Mouse (Mus musculus): ENCODE results near the gene Cmtm2b. TPM values are rescaled to one million over a fixed set of nuclear protein-coding genes. Genes with fewer than 3 reads are reported as not detected.
A peak's percentile ranks its signal among the peaks of the same experiment; 100 is the strongest.
"Not testable (repeated sequence)": the region's sequence is repeated elsewhere in the genome, so short reads cannot be mapped to it uniquely, and the experiment has no call there.

The Cmtm2b gene
- not detected in 2 replicates for polyA plus RNA-seq (2016; fragmentation: Nextera tagmentation; extraction: Ambion mirVana)

DNA sequence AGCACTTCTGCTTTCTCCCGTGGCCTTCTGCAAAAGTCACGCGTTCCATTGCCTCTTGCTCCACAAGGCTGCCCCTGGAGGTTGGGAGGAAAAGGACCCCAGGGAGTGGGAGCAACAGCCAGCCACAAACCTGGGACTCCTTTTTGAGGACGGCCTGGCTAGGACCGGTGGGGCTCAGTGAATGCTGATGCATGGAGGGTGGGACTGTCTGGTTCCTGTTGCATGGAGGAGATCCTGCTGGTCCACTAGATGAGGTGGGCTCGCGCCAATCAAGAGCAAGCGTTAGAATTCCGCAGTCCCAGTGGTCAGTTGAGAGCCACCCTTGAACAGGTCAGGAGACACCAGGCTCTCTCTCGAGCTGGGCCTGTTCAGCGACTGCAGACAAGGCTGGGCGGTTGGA is at the start of gene Cmtm2b:
Gene Cmtm2b, plus strand, starts transcription at position 301 of the 400 bp plus-strand sequence.
- not testable (repeated sequence) for H3K4me3 ChIP-seq; H3K9ac ChIP-seq; ATAC-seq (ENCODE audit: low FRiP score); H3K27me3 ChIP-seq; H3K4me1 ChIP-seq; H3K36me3 ChIP-seq; H3K27ac ChIP-seq; H3K4me2 ChIP-seq (replicated peaks); H3K9me3 ChIP-seq (replicated peaks)
- WGBS: 90% methylated on average over 12 of the region's 12 CpGs

- H3K9ac ChIP-seq; ATAC-seq (ENCODE audit: low FRiP score); H3K4me2 ChIP-seq (replicated peaks); H3K27ac ChIP-seq; H3K36me3 ChIP-seq; H3K4me3 ChIP-seq; H3K4me1 ChIP-seq; H3K27me3 ChIP-seq; H3K9me3 ChIP-seq (replicated peaks): not testable (repeated sequence)
- WGBS: 88% methylated on average over 12 of the region's 12 CpGs
These were observed 28.9 kb upstream of the Cmtm2b start, which contains the start of gene Cmtm2a for GRCm38 (mm10) chr8:104293081-104293480. Cmtm2a (minus strand) TSS chr8:104293181.

DNA sequence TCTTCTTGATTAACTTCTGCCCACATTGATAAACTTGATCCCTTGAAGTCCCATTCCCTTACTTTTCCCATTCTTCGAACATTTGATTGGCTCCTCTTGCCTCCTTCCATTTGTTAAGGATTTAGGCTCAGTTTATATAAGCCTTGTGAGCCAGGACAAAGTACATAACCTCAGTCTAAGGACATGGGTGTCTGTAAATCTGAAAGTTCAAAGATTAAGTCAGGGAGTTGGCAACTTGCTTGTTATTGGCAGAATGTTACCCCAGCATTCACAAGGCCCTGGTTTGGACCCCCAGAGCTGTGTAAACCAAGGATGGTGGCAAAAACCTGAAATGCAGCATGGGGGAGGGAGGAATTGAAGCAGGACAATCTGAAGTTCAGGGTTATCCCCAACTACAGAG is 27.6 kb upstream of the Cmtm2b start:
- Histone ChIP-seq H3K4me1 (no peaks in the 10 kb centered on the region), H3K27me3 (no peaks in the 10 kb centered on the region), H3K4me3 (no peak overlapping the region), H3K36me3 (no peaks in the 10 kb centered on the region), H3K4me2 (replicated peaks) (no peak overlapping the region), H3K9me3 (replicated peaks) (no peaks in the 10 kb centered on the region), H3K27ac (no peak overlapping the region), H3K9ac (no peak overlapping the region)
- no peak for ATAC-seq (ENCODE audit: low FRiP score)
- WGBS: 87% methylated on average over 1 of the region's 1 CpGs

DNA sequence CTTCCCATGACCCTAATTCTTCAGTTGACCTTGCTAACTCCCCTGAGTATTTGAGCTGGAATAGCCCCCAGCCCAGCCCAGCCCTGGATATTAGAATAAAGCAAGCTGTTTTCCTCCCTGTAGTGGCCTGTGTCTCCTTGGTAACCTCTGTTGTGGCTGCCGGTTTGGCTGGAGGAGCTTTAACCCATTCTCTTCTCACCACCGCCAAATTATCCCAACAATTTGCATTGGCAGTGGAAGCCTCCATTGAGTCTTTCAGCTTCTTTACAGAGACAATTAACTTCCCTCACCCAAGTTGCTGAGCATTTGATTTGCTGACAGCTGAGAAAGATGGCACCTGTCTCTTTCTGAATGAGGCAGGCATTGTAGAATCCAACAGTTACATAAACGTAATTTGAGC is 20.5 kb upstream of the Cmtm2b start:
- WGBS: 7% methylated on average over 3 of the region's 3 CpGs
- H3K27ac ChIP-seq; H3K9me3 ChIP-seq (replicated peaks); H3K4me3 ChIP-seq; H3K27me3 ChIP-seq; H3K4me1 ChIP-seq; H3K36me3 ChIP-seq; H3K4me2 ChIP-seq (replicated peaks); H3K9ac ChIP-seq: not testable (repeated sequence)
- peak; percentile 85 for ATAC-seq (ENCODE audit: low FRiP score)

DNA sequence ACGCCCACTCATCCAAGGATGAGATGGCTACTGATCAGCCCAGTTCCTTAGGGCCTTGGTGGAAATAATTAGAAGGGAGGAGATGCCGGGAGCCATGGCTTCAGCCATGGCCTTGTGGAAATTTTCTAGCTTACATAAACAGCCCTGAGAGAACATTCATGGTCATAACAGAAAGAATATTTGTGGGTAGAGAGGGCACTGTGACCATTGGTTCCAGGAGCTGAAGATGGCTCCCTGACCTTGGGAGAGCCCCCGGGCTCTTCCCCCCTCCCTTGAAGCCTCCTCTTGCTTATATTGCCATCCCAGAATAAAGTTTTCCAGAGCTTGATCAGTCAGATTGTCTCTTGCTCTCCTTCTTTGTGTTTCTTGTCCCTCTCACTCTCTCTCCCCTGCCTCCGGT is 19.5 kb upstream of the Cmtm2b start:
- H3K36me3 ChIP-seq; H3K4me2 ChIP-seq (replicated peaks); H3K4me1 ChIP-seq; H3K27ac ChIP-seq; H3K27me3 ChIP-seq; H3K9me3 ChIP-seq (replicated peaks); H3K9ac ChIP-seq; ATAC-seq (ENCODE audit: low FRiP score); H3K4me3 ChIP-seq: not testable (repeated sequence)
- 82% methylated on average over 4 of the region's 4 CpGs for WGBS

GRCm38 (mm10) chr8:104304962-104305361 is 17.1 kb upstream of the Cmtm2b start:
- peaks cover 8% of the 10 kb centered on the region for H3K4me1 ChIP-seq
- no peak for ATAC-seq (ENCODE audit: low FRiP score)
- H3K9me3 ChIP-seq (replicated peaks): no peaks in the 10 kb centered on the region
- H3K9ac ChIP-seq: no peak overlapping the region
- H3K36me3 ChIP-seq: no peaks in the 10 kb centered on the region
- 90% methylated on average over 11 of the region's 11 CpGs for WGBS
- H3K27ac ChIP-seq: no peak overlapping the region
- H3K4me3 ChIP-seq: no peak overlapping the region
- H3K27me3 ChIP-seq: no peaks in the 10 kb centered on the region
- no peak overlapping the region for H3K4me2 ChIP-seq (replicated peaks)

DNA sequence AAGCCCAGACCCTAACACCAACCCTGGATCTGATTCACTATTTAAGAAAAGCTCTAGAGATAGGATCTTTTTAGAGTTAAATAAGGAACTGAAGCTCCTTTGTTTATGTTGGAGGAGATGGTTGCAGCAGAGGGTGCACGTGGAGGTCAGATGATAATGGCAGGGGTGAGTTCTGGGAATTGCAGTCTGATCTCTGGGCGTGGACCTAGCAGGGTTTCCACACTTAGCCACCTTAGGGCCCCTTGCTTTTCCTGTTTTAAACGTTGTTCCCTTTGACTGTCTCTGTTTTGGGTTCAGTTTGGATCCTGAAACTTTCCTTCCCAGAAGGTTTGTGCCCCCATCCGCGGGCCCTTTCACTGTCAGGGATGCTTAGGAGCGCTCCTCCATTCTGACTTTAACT is 13.7 kb upstream of the Cmtm2b start:
- H3K4me1 ChIP-seq; ATAC-seq (ENCODE audit: low FRiP score); H3K36me3 ChIP-seq; H3K9me3 ChIP-seq (replicated peaks); H3K9ac ChIP-seq; H3K27ac ChIP-seq; H3K27me3 ChIP-seq; H3K4me2 ChIP-seq (replicated peaks); H3K4me3 ChIP-seq: not testable (repeated sequence)
- 59% methylated on average over 6 of the region's 6 CpGs for WGBS

DNA sequence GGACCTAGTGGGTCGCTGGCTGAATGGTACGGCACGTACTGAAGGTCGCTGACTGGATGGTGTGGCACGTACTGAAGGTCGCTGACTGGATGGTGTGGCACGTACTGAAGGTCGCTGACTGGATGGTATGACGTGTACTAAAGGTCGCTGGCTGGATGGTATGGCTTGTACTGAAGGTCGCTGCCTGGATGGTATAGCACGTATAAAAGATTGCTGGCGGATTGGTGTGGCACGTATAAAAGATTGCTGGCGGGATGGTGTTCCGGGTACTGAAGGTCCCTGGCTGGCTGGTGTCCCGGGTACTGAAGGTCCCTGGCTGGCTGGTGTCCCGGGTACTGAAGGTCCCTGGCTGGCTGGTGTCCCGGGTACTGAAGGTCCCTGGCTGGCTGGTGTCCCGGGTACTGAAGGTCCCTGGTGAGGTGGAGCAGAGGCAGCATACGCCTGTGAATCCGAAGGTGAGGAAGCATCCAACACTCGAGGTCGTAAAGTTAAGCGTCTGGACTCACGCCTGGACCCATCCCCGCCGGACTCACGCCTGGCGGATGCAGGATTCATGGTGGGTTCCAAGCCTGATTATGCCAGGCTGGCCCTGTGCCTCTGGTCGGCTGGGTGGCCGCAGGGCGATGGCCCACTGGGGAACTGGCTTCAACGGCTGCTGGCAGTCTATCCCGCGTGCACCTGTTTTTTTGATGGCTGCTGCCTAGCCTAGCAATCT is 12.4 kb upstream of the Cmtm2b start, which contains the start of the genes Gm45711 and Cmtm1:
Gene Gm45711, minus strand, starts transcription at position 641 of the 715 bp plus-strand sequence.
Gene Cmtm1, minus strand, starts transcription at position 705 of the 715 bp plus-strand sequence.
- not testable (repeated sequence) for H3K27ac ChIP-seq; H3K9me3 ChIP-seq (replicated peaks); H3K4me1 ChIP-seq; H3K9ac ChIP-seq; H3K36me3 ChIP-seq; ATAC-seq (ENCODE audit: low FRiP score); H3K4me2 ChIP-seq (replicated peaks); H3K27me3 ChIP-seq; H3K4me3 ChIP-seq
- WGBS: 91% methylated on average over 36 of the region's 36 CpGs

- not testable (repeated sequence) for H3K27me3 ChIP-seq; H3K4me2 ChIP-seq (replicated peaks); H3K9ac ChIP-seq; ATAC-seq (ENCODE audit: low FRiP score); H3K4me1 ChIP-seq; H3K36me3 ChIP-seq; H3K9me3 ChIP-seq (replicated peaks); H3K4me3 ChIP-seq; H3K27ac ChIP-seq
- 88% methylated on average over 3 of the region's 3 CpGs for WGBS
These were observed 10.0 kb upstream of the Cmtm2b start for GRCm38 (mm10) chr8:104312023-104312422.

DNA sequence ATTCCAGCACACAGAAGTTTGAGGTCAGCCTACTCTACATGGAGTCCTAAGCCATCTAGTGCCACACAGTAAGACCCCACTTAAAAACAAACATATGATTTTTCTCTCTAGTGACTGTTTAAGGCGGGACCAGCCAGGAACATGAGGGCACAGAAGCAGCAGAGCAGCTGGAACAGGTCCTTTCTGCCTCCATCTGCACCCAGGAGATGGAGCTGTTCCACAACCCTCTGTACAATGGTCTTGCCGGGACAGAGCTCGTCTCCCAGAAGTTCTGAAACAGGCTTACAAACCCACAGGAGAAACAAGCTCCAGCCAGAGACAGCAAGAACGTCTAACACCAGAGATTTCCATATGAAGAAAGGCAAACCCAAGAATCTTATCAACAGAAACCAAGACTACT is 8.7 kb upstream of the Cmtm2b start:
- H3K36me3 ChIP-seq: no peaks in the 10 kb centered on the region
- H3K9me3 ChIP-seq (replicated peaks): no peaks in the 10 kb centered on the region
- no peaks in the 10 kb centered on the region for H3K4me1 ChIP-seq
- H3K27me3 ChIP-seq: no peaks in the 10 kb centered on the region
- no peak overlapping the region for H3K27ac ChIP-seq
- no peak overlapping the region for H3K4me3 ChIP-seq
- H3K9ac ChIP-seq: no peak overlapping the region
- WGBS: 74% methylated on average over 4 of the region's 4 CpGs
- H3K4me2 ChIP-seq (replicated peaks): no peak overlapping the region
- no peak for ATAC-seq (ENCODE audit: low FRiP score)

DNA sequence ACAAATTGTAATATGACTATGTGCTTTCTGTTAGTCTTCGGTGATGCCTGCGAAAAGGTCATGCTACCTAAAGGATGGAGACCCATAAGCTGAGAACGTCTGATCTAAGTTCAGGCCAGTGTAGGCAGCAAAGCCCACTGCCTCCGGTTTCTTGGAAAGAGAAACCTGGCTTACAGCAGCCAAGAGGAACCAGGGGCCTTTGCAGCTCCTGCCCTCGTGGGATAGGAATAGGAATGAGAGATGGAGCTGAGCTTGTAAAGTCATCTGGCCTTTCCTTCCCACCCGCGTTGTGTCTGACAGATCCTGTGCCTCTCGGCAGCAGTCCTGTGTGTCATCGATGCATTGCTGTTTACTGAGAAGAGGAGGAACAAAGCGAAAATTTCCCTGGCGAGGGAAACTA is 763 bp upstream of the Cmtm2b start, which contains the start of gene Gm11020:
Gene Gm11020, plus strand, starts transcription at position 301 of the 400 bp plus-strand sequence.
- H3K4me2 ChIP-seq (replicated peaks); H3K4me3 ChIP-seq; H3K4me1 ChIP-seq; H3K9me3 ChIP-seq (replicated peaks); H3K27me3 ChIP-seq; H3K27ac ChIP-seq; ATAC-seq (ENCODE audit: low FRiP score); H3K36me3 ChIP-seq; H3K9ac ChIP-seq: not testable (repeated sequence)
- 88% methylated on average over 11 of the region's 11 CpGs for WGBS

GRCm38 (mm10) chr8:104332665-104333631 is 10.9 kb downstream of the Cmtm2b start:
- WGBS: 75% methylated on average over 5 of the region's 5 CpGs
- Histone ChIP-seq H3K9me3 (replicated peaks) (no peaks in the 10 kb centered on the region), H3K4me1 (no peaks in the 10 kb centered on the region), H3K27me3 (no peaks in the 10 kb centered on the region), H3K4me2 (replicated peaks) (no peak overlapping the region), H3K27ac (no peak overlapping the region), H3K9ac (no peak overlapping the region), H3K36me3 (no peaks in the 10 kb centered on the region), H3K4me3 (no peak overlapping the region)
- no peak for ATAC-seq (ENCODE audit: low FRiP score)
